Mouse (Mus musculus) ES-CJ7 (cell line): ENCODE measurements at regions not wholly inside any gene's neighbourhood (a gene's known extent, or its start where the extent isn't known, plus 50 kb on each side); places are given as distances from the start of the nearest gene placed in this dataset.

Source experiments
- DNase-seq: peaks from one replicate; pipeline ENCODE4 v3.0.0; 2011; ENCODE audit warnings: low read depth, low spot score

DNA sequence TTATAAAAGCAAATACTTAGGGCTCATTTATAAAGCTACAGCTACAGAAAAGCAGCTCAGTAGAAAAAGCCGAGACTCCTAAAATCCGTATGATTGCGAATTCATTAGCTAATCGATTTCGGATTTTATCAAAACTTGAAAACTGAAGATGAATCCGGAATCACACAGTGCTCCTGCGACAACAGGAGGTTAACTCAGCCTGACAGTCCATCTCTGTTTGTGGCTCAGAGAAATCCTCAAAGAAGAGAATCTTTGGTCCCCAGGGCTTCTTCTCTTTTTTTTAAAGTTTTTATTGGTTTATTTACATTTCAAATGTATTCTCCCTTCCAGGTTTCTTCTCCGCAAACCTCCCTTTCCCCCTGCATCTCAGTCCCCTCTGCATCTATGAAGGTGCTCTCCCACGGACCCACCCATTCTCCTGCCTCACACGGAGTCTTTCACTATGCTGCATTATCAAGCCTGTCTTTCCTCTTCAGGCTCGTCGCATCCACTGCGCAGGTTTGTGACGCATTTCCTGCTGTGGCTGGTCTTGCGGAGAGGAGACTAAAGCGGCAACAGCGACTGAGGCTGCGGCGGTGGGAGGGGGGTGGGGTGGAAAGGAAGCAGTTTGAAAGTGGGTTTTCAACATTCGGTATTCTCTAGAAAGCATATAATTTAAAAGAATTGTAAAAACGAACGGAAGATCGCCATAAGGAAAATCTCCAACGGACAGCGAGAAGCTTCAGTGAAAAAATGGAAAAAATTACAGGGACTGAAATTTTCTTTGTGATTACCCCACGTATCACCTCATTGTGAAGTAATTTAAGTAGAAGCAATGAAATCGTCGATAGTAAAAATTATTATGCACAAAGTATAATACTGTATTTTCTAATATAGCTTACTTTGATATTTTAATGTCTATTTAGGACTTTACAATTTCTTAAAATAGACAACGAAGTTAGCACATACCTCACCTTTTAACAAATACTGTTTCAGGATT, 482.5 kb upstream of the Snrpn start:
- peak; percentile 85 for DNase-seq

DNA sequence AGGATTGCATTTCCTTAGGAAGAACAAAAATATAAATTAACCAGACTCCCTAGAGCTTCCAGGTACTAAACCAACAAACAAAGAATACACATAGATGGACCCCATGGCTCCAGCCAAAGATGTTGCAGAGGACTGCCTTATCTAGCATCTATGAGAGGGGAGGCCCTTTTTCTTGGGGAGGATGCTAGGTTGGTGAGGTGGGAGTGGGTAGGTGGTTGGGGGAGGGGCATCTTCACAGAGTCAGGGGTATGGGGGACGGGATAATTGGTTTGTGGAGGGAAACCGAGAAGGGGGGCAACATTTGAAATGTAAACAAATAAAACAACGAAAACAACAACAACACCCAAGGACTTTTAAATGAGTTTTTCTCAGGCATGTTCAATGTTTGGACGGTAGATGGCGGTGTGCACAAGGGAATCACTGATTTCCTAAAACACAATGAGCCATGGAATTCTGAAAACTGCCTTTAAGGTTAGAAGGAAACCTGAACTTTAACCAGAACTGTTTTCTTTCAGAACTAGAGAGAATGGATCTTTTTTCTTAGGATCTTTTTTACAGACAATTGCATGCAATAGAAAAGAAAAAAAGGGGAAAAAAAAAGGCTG, 477.2 kb upstream of the Snrpn start:
- peak; percentile 10 for DNase-seq
